Mouse (Mus musculus) bone marrow, adult 2 months (tissue): ENCODE data around the gene Cltb. TPM values are rescaled to one million over a fixed set of nuclear protein-coding genes. Genes with fewer than 3 reads are reported as not detected.

Experiments used
- H3K27ac ChIP-seq: fragments of 200-500 bp; 2 replicates; pipeline ENCODE4 v1.5.1; 2012; ENCODE audit warnings: low read depth, mild to moderate bottlenecking, control low read depth, inconsistent platforms, low read length; ENCODE audit not compliant: control insufficient read depth, poor library complexity, insufficient read depth
- H3K4me1 ChIP-seq: fragments of 200-500 bp; 2 replicates; pipeline ENCODE4 v1.6.1; 2011; ENCODE audit warnings: low read length; ENCODE audit not compliant: control insufficient read depth, insufficient read depth
- H3K4me3 ChIP-seq: fragments of 200-500 bp; replicated peaks from 2 replicates; pipeline ENCODE3; 2011; ENCODE audit warnings: mild to moderate bottlenecking, low read depth, low read length, control low read depth; ENCODE audit not compliant: control insufficient read depth
- CTCF ChIP-seq: fragments of 200-500 bp; IDR thresholded peaks from 2 replicates; pipeline ENCODE4 v1.5.1; 2011; ENCODE audit warnings: low read length, control low read depth; ENCODE audit not compliant: control insufficient read depth, insufficient read depth
- POLR2A ChIP-seq: fragments of 200-500 bp; IDR thresholded peaks from 2 replicates; pipeline ENCODE4 v1.6.1; 2011; ENCODE audit warnings: low read depth, mild to moderate bottlenecking, control low read depth, low read length, borderline replicate concordance; ENCODE audit not compliant: control insufficient read depth
- WGBS: fragments of 180-500 bp; shearing (Covaris S2); methylation state at CpG from one replicate; pipeline ENCODE4 v1.1.7; 2018; 5-methylcytosine and 5-hydroxymethylcytosine counted together
- polyA plus RNA-seq: library from polyadenylated mRNA; stranded (reverse); fragments of >200 nt; gene quantifications from 2 replicates; pipeline ENCODE4 v1.2.4, GENCODE M21; 2011; ENCODE audit warnings: low replicate concordance; ENCODE audit not compliant: missing spikeins, insufficient read depth, insufficient read length

Gene Cltb
- polyA plus RNA-seq, 1 experiment, result 19.8 TPM

DNA sequence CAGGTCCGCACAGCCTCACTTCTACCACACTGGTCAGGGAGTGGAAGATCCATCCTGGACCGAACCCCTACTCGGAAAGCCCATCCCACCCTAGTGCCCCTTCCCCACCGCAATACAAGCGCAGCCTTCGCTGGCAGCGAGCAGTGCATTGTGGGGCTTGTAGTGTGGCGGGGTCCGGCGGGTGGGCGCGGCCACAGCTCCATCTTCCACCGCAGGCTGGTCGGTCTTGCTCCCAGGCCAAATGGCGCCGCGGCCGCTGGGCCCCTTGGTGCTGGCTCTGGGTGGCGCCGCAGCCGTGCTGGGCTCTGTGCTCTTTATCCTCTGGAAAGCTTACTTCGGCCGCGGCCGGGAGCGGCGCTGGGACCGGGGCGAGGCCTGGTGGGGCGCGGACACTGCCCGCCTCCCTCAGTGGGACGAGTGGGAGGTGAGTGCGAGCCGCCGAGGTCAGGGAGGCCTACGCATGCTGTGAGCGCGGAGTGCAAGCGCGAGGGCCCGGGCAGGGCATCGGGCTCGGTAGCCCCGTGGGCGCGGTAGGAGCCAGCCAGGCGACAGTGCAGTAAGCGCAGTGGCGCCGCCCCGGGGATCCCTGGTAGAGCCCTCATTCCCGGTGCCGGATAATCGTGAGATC is 36.2 kb downstream of the Cltb start, which contains the start of gene Arl10:
Gene Arl10, plus strand, starts transcription at position 162 of the 628 bp plus-strand sequence.
- Histone ChIP-seq H3K4me1 (peaks cover 6% of the 10 kb centered on the region), H3K27ac (peak within 1 kb of the TSS; percentile 12; the same call in 1 of the 2 replicates), H3K4me3 (peak within 1 kb of the TSS; percentile 63)
- no peak for TF ChIP-seq CTCF
- peak; percentile 37; the same call in 1 of the 2 replicates for TF ChIP-seq POLR2A
- 1% methylated on average over 55 of the region's 55 CpGs for WGBS

DNA sequence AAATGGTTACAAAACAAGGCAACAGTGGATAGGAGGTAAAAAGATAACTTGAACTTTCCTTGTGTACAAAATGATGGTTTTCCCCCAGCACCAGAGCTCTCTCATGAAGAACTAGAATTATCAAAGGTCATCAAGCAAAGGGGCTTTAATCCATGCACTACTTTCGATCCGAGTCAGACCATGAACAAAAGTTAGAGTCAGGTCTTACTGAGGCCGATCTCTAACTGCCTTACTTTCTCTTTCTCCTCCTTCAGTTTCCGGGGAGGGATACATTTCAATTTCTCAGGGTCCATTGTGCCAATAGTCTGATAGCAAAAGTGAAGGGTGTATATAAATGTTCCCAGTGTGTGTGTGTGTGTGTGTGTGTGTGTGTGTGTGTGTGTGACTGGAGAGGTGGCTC is 38.5 kb downstream of the Cltb start:
- TF ChIP-seq CTCF (no peak), POLR2A (no peak)
- WGBS, result 79% methylated on average over 4 of the region's 4 CpGs

DNA sequence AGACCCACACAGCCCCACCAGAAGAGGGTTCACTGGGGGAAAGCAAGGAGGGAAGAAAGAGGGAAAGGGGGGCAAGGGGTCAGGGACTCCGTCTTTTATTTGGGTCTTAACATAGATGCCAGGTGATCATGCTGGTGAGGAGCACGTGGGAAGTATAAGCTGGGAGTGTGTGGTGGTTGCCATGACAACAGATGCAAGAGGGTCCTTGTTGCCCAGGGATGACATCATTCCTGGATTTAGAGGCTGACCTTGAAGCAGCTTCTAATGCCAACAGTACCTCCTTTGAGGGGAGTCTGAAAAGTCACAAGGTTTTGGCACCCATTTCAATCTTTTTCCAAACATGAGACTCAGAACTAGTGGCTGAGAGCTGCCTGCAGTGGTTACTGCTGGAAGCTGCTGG is 39.5 kb downstream of the Cltb start:
- Histone ChIP-seq H3K4me1 (peaks cover 3% of the 10 kb centered on the region; the same call in 1 of the 2 replicates), H3K27ac (no peak overlapping the region), H3K4me3 (no peak overlapping the region)
- WGBS, result 64% methylated on average over 2 of the region's 2 CpGs
- TF ChIP-seq POLR2A, result no peak

More for the DNA sequence above, 38.5 kb downstream of the Cltb start:
- Histone ChIP-seq H3K27ac (no peak overlapping the region), H3K4me1 (peaks cover 4% of the 10 kb centered on the region), H3K4me3 (no peak overlapping the region)

DNA sequence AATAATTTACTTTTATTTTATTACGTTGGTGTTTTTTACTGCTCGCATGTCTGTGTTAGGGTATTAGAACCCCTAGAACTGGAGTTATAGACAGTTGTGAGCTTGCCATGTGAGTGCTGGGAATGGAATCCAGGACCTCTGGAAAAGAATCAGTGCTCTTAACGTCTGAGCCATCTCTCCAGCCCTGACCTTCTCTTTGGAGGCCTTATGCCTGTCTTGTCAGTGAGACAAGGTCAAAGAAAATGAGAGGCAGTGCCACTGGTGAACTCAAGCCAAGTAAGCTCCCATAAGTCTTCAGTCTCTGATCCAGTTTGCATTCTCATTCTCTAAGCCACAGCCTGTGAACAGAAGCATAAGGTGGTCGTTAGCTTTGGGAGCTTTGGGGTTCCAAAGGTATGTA is 40.4 kb downstream of the Cltb start:
- TF ChIP-seq CTCF (no peak), POLR2A (no peak)
- Histone ChIP-seq H3K27ac (no peak overlapping the region), H3K4me1 (peaks cover 3% of the 10 kb centered on the region; the same call in 1 of the 2 replicates), H3K4me3 (no peak overlapping the region)
- WGBS, result 73% methylated on average over 4 of the region's 4 CpGs

DNA sequence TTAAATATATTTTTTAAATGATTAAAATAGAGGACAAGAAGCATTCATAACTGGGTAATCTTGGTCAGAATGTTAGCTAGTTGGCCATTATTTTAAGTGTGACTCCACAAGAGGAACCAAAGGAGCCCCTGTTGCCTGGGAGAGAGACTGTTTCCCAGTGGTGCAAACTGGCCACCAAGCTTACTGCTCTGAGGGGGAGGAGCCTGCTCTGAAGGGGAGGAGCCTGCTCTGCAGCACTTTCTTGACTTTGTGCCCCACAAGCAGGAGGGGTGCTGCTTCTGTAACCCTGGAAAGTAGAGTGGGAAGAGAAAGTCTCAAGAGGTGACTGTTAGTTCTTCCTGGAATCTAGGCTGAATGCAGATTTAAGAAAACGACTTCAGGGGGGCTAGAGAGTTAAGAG is 41.9 kb downstream of the Cltb start:
- H3K27ac ChIP-seq, result no peak overlapping the region
- TF ChIP-seq CTCF (no peak), POLR2A (no peak)
- no peak overlapping the region for H3K4me3 ChIP-seq
- WGBS, result 65% methylated on average over 1 of the region's 1 CpGs
- H3K4me1 ChIP-seq, result no peaks in the 10 kb centered on the region

DNA sequence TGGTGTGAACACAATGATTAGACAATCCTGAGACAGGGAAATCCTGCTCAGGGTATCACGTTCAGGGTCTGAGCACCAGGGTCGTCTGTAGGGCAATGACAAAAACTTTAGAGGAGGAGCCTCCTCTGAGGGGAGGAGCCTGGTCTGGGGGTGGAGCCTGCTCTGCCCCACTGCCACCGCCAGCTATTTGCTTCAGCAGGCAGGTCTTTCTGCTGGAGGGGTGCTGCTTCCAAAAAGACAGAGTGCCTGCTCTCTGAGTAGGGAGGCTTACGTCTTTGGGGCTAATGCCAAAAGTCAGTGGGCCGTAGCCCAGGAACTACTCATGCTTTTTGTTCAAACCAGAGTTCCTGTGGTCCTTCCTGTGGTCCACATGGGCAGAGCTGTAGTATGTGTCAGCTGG is 42.8 kb downstream of the Cltb start:
- H3K4me3 ChIP-seq, result no peak overlapping the region
- no peak for TF ChIP-seq CTCF
- TF ChIP-seq POLR2A, result no peak
- WGBS, result 27% methylated on average over 5 of the region's 5 CpGs
- no peaks in the 10 kb centered on the region for H3K4me1 ChIP-seq
- no peak overlapping the region for H3K27ac ChIP-seq

DNA sequence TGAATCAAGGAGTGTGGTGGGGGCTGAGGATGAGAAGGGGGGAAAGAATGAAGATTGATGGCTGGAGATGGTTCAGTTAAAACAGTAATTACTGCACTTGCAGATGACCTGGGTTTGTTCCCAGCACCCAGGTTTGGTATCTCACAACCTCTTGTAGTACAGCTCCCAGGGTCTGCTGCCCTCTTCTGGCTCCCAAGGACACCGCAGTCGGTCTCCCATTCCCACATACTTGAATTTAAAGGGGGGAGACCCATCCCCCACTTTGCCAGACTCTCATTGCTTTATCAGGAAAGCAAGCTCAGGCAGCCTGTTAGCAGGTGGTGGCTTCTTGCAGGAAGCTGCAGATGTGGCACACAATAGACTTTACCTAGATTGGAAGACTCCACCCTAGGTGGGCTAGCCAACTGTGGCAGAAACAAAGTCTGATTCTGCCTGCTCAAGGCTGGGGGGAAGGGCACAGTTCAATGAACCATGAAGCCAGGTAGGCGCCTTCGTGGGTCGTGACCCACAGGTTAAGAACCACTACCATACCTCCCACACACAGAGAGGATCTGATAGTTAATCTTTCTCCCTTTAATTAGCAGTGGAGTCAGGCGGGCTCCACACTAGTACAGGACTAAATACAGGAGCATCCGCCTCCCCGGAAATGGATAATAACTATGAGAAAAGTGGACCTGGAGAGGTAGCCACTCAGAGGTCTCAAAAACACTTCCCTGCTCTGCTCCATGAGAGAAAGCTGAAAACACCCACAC is 45.4 kb downstream of the Cltb start:
- no peaks in the 10 kb centered on the region; the same call in 1 of the 2 replicates for H3K4me1 ChIP-seq
- TF ChIP-seq CTCF, result peak; percentile 63
- no peak for TF ChIP-seq POLR2A
- no peak overlapping the region for H3K27ac ChIP-seq
- WGBS, result 61% methylated on average over 8 of the region's 8 CpGs
- H3K4me3 ChIP-seq, result peak overlapping the region; percentile 72

DNA sequence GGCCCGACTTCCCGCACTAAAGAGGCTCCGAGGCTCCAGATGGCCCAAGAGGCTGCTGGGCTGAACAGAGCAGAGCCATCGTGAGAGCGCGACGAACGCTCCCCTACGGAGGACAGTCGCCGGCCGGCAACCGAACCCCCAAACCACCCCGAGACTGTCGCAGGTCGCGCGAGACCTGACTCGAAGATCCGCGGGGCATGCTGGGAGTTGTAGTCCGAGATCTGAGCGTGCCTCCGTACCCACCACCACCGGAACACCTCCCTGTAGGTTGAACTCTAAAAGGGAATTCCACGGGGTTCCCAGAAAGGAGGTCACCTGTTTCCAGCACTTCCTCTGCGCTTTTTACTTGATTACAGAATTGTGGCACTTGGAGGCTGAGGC is 46.0 kb downstream of the Cltb start, which contains the start of gene 4833439L19Rik:
Gene 4833439L19Rik, minus strand, starts transcription at position 235 of the 381 bp plus-strand sequence.
- under 1% methylated on average over 27 of the region's 27 CpGs for WGBS
- Histone ChIP-seq H3K4me3 (peak within 1 kb of the TSS; percentile 72), H3K27ac (peak within 1 kb of the TSS; percentile 40), H3K4me1 (no peaks in the 10 kb centered on the region; the same call in 1 of the 2 replicates)
- TF ChIP-seq CTCF (no peak), POLR2A (peak; percentile 94)
